In genomic region chr6:36722769-36723549, GRCm38 (mm10) we compare ENCODE assay signal across 9 mouse cellular contexts.
DNase-seq lines count a peak whose midpoint lies in the region; ATAC-seq and TF ChIP-seq lines count a peak whose summit lies in the region.
"Had no signal": no experiment of that assay in that cellular context is flagged by ENCODE, and none has a peak within 500 bp of the region (broad histone marks: within the 10 kb centered on the region; RNA-seq: fewer than 3 reads in every experiment).

No protein-coding gene starts in this region.

- no peak overlapping the region for H3K9ac ChIP-seq in kidney, postnatal 0 days (ENCODE audit: low read depth, low read length)
- H3K9ac ChIP-seq in intestine, postnatal 0 days (ENCODE audit: low read depth, low read length), result no peak overlapping the region

- no peaks in the 10 kb centered on the region for H3K36me3 ChIP-seq in kidney, postnatal 0 days (ENCODE audit: insufficient read depth, low read length)
- H3K36me3 ChIP-seq in kidney, adult 2 months (ENCODE audit: control insufficient read depth, insufficient read depth, low read length), result no peaks in the 10 kb centered on the region
- H3K36me3 ChIP-seq in intestine, postnatal 0 days (ENCODE audit: control insufficient read depth, insufficient read depth), result no peaks in the 10 kb centered on the region

- no peak overlapping the region for H3K4me2 ChIP-seq in kidney, postnatal 0 days (ENCODE audit: low read length)
- H3K4me2 ChIP-seq in intestine, postnatal 0 days (replicated peaks; ENCODE audit: low read depth), result no peak overlapping the region

- no peaks in the 10 kb centered on the region for H3K27me3 ChIP-seq in kidney, postnatal 0 days (ENCODE audit: insufficient read depth, low read length)
- H3K27me3 ChIP-seq in kidney, adult 2 months (replicated peaks; ENCODE audit: control insufficient read depth, insufficient read depth, low read length), result no peaks in the 10 kb centered on the region
- no peaks in the 10 kb centered on the region for H3K27me3 ChIP-seq in intestine, postnatal 0 days (replicated peaks; ENCODE audit: control insufficient read depth, insufficient read depth, low read length)

- H3K27ac ChIP-seq in kidney, postnatal 0 days, result 0 out of 2 replicates have a peak overlapping the region, but pooled peaks have one; percentile 1
- H3K27ac ChIP-seq in kidney, adult 2 months (ENCODE audit: insufficient read depth, low read depth, low read length), result no peak overlapping the region
- H3K27ac ChIP-seq in intestine, postnatal 0 days (ENCODE audit: low read depth, low read length), result no peak overlapping the region

- H3K9me3 ChIP-seq in kidney, postnatal 0 days (replicated peaks; ENCODE audit: low read length), result no peaks in the 10 kb centered on the region
- H3K9me3 ChIP-seq in intestine, postnatal 0 days (ENCODE audit: control insufficient read depth), result no peaks in the 10 kb centered on the region

- ATAC-seq in kidney, postnatal 0 days (replicated peaks; ENCODE audit: low FRiP score, low read depth), result peak; percentile 76; the same call in 1 of the 2 replicates
- no peak for ATAC-seq in megakaryocyte progenitor cell, adult 5-6 weeks (replicated peaks; ENCODE audit: poor library complexity)
- ATAC-seq in intestine, postnatal 0 days, result no peak

- no peaks in the 10 kb centered on the region for H3K4me1 ChIP-seq in kidney, postnatal 0 days (replicated peaks; ENCODE audit: insufficient read depth, low read length)
- no peaks in the 10 kb centered on the region; the same call in 1 of the 2 replicates for H3K4me1 ChIP-seq in kidney, adult 2 months (ENCODE audit: control insufficient read depth, insufficient read depth, low read length)
- H3K4me1 ChIP-seq in intestine, postnatal 0 days (replicated peaks; ENCODE audit: control insufficient read depth, insufficient read depth, low read length), result no peaks in the 10 kb centered on the region

- WGBS in kidney, postnatal 0 days, result 40% methylated on average over 5 of the region's 5 CpGs
- WGBS in kidney, adult 2 months, result 57% methylated on average over 5 of the region's 5 CpGs
- WGBS in intestine, postnatal 0 days, result 62% methylated on average over 5 of the region's 5 CpGs

- no peak for TF ChIP-seq CTCF in kidney, postnatal 0 days (IDR thresholded peaks at IDR 0.05; ENCODE audit: low read depth)
- TF ChIP-seq CTCF in kidney, adult 2 months (conservative IDR thresholded peaks at IDR 0.05; ENCODE audit: insufficient read depth, insufficient read length, low read depth, low read length), result no peak
- TF ChIP-seq CTCF in intestine, postnatal 0 days (IDR thresholded peaks at IDR 0.05; ENCODE audit: low read depth), result no peak

- no peak for TF ChIP-seq POLR2A in kidney, adult 2 months (IDR thresholded peaks at IDR 0.05; ENCODE audit: low read depth, low read length)

- peak; percentile 59 for DNase-seq in kidney, postnatal 0 days (ENCODE audit: low spot score)
- DNase-seq in kidney, adult 2 months, result no peak
- DNase-seq in frontal cortex, postnatal 25 days (ENCODE audit: low spot score in 2 of 2), result peak; percentile 18
- peak; percentile 42 to 67 for DNase-seq in left cerebral cortex, adult 9 months (ENCODE audit: low spot score in 2 of 2)
- peak; percentile 79 for DNase-seq in right cerebral cortex, adult 18-20 months
- no peak for DNase-seq in testis, postnatal 14 days (ENCODE audit: low spot score)
- DNase-seq: lung, postnatal 4 days had no signal

- no peak overlapping the region for H3K4me3 ChIP-seq in kidney, postnatal 0 days (replicated peaks; ENCODE audit: low read depth, low read length)
- no peak overlapping the region for H3K4me3 ChIP-seq in kidney, adult 2 months (ENCODE audit: insufficient read depth, low read depth, low read length)
- H3K4me3 ChIP-seq in intestine, postnatal 0 days (ENCODE audit: low read depth, low read length), result no peak overlapping the region

Comparison
In these comparisons a context has a peak if more than half of its experiments do, and no peak if none do; other contexts are left out.
1. DNase-seq: peak in kidney, postnatal 0 days (single experiment), frontal cortex, postnatal 25 days (2 of 2), left cerebral cortex, adult 9 months (2 of 2) and right cerebral cortex, adult 18-20 months (single experiment); none in kidney, adult 2 months (single experiment) and testis, postnatal 14 days (single experiment).